Mouse (Mus musculus): ENCODE results near the gene Kcnq4.

Gene Kcnq4

GRCm38 (mm10) chr4:120747941-120748866 is at the start of gene Kcnq4:
Gene Kcnq4, minus strand, starts transcription at chr4:120748612.
- DNase-seq (ENCODE audit: low spot score in 2 of 2): no peak

GRCm38 (mm10) chr4:120796687-120797086 is 48.3 kb upstream of the Kcnq4 start:
- no peak for DNase-seq (ENCODE audit: low spot score in 2 of 2)

GRCm38 (mm10) chr4:120795646-120796045 is 47.2 kb upstream of the Kcnq4 start:
- no peak for DNase-seq (ENCODE audit: low spot score in 2 of 2)

- no peak for DNase-seq (ENCODE audit: low spot score in 2 of 2)
Measured at GRCm38 (mm10) chr4:120792918-120793317, 44.5 kb upstream of the Kcnq4 start.

- DNase-seq (ENCODE audit: low spot score in 2 of 2): peak in 1 of 2 experiments; percentile 18
Measured at GRCm38 (mm10) chr4:120790027-120790426, 41.6 kb upstream of the Kcnq4 start.

GRCm38 (mm10) chr4:120755801-120756200 is 7.4 kb upstream of the Kcnq4 start:
- DNase-seq (ENCODE audit: low spot score in 2 of 2): no peak

- peak; percentile 72 to 75 for DNase-seq (ENCODE audit: low spot score in 2 of 2)
Measured at GRCm38 (mm10) chr4:120755299-120755698, 6.9 kb upstream of the Kcnq4 start.

- no peak for DNase-seq (ENCODE audit: low spot score in 2 of 2)
Measured at GRCm38 (mm10) chr4:120749601-120750000, 1.2 kb upstream of the Kcnq4 start.

- DNase-seq (ENCODE audit: low spot score in 2 of 2): no peak
Measured at GRCm38 (mm10) chr4:120747243-120747792, 1.1 kb downstream of the Kcnq4 start.

- DNase-seq (ENCODE audit: low spot score in 2 of 2): no peak
Measured at GRCm38 (mm10) chr4:120746552-120747150, 1.8 kb downstream of the Kcnq4 start.

- no peak for DNase-seq (ENCODE audit: low spot score in 2 of 2)
Measured at GRCm38 (mm10) chr4:120745731-120746551, 2.5 kb downstream of the Kcnq4 start.

GRCm38 (mm10) chr4:120743636-120744035 is 4.8 kb downstream of the Kcnq4 start:
- no peak for DNase-seq (ENCODE audit: low spot score in 2 of 2)

GRCm38 (mm10) chr4:120741303-120741702 is 7.1 kb downstream of the Kcnq4 start:
- no peak for DNase-seq (ENCODE audit: low spot score in 2 of 2)

- DNase-seq (ENCODE audit: low spot score in 2 of 2): no peak
Measured at GRCm38 (mm10) chr4:120734012-120734622, 14.3 kb downstream of the Kcnq4 start.

- no peak for DNase-seq (ENCODE audit: low spot score in 2 of 2)
Measured at GRCm38 (mm10) chr4:120732737-120733136, 15.7 kb downstream of the Kcnq4 start.

GRCm38 (mm10) chr4:120731030-120731644 is 17.3 kb downstream of the Kcnq4 start:
- peak in 1 of 2 experiments; percentile 52 for DNase-seq (ENCODE audit: low spot score in 2 of 2)

- DNase-seq (ENCODE audit: low spot score in 2 of 2): no peak
Measured at GRCm38 (mm10) chr4:120730574-120730973, 17.8 kb downstream of the Kcnq4 start.

GRCm38 (mm10) chr4:120730146-120730545 is 18.3 kb downstream of the Kcnq4 start:
- no peak for DNase-seq (ENCODE audit: low spot score in 2 of 2)

GRCm38 (mm10) chr4:120729441-120729840 is 19.0 kb downstream of the Kcnq4 start:
- no peak for DNase-seq (ENCODE audit: low spot score in 2 of 2)

GRCm38 (mm10) chr4:120727842-120728241 is 20.6 kb downstream of the Kcnq4 start:
- no peak for DNase-seq (ENCODE audit: low spot score in 2 of 2)

GRCm38 (mm10) chr4:120726174-120726573 is 22.2 kb downstream of the Kcnq4 start:
- no peak for DNase-seq (ENCODE audit: low spot score in 2 of 2)
